In genomic region chr6:94756006-94756405, GRCm38 (mm10) we compare ENCODE assay signal across 13 mouse cellular contexts. TPM values are rescaled to one million over a fixed set of nuclear protein-coding genes. Genes with fewer than 3 reads are reported as not detected.
DNase-seq lines count a peak whose midpoint lies in the region; ATAC-seq and TF ChIP-seq lines count a peak whose summit lies in the region.
"Had no signal": no experiment of that assay in that cellular context is flagged by ENCODE, and none has a peak within 500 bp of the region (broad histone marks: within the 10 kb centered on the region; RNA-seq: fewer than 3 reads in every experiment).

No protein-coding gene starts in this region.

- H3K4me3 ChIP-seq in E14TG2a.4 (replicated peaks; ENCODE audit: low read length) (peak overlapping the region; percentile 51), ES-Bruce4 (ENCODE audit: low read depth, low read length) (no peak overlapping the region)
- no peak overlapping the region for H3K4me3 ChIP-seq in forebrain, embryonic 12.5 days (replicated peaks)
- H3K4me3 ChIP-seq in hindbrain, postnatal 0 days (ENCODE audit: low read length), result no peak overlapping the region
- H3K4me3 ChIP-seq: limb, embryonic 15.5 days; lung, embryonic 15.5 days; megakaryocyte, embryonic 14.5 days had no signal

- DNase-seq in hindbrain, postnatal 0 days (ENCODE audit: low spot score), result peak; percentile 10
- DNase-seq in cerebellum, postnatal 4 days (ENCODE audit: low spot score in 2 of 2), result no peak
- DNase-seq in cerebellum, adult 9-10 months, result no peak
- no peak for DNase-seq in adrenal gland, postnatal 4 days (ENCODE audit: low spot score in 2 of 2)
- DNase-seq: cerebellum, postnatal 10 days; kidney, adult 18-20 months had no signal

- no peak overlapping the region for H3K4me2 ChIP-seq in forebrain, embryonic 12.5 days
- H3K4me2 ChIP-seq in hindbrain, postnatal 0 days (ENCODE audit: low read depth, low read length), result no peak overlapping the region
- H3K4me2 ChIP-seq: limb, embryonic 15.5 days; lung, embryonic 15.5 days had no signal

- H3K4me1 ChIP-seq in E14TG2a.4 (replicated peaks; ENCODE audit: low read depth, low read length) (peaks cover 75% of the 10 kb centered on the region), ES-Bruce4 (ENCODE audit: control insufficient read depth, insufficient read depth, low read length) (peaks cover 16% of the 10 kb centered on the region)
- H3K4me1 ChIP-seq in forebrain, embryonic 12.5 days, result peaks cover 33% of the 10 kb centered on the region
- H3K4me1 ChIP-seq in hindbrain, postnatal 0 days (ENCODE audit: insufficient read depth, low read length), result no peaks in the 10 kb centered on the region

- H3K27me3 ChIP-seq in E14TG2a.4 (ENCODE audit: insufficient read depth, low read length) (no peaks in the 10 kb centered on the region), ES-Bruce4 (ENCODE audit: control insufficient read depth, insufficient read depth, low read length, poor library complexity, severe bottlenecking) (no peaks in the 10 kb centered on the region)
- H3K27me3 ChIP-seq in forebrain, embryonic 12.5 days, result 0 out of 2 replicates have a peak, but pooled peaks cover 5% of the 10 kb centered on the region
- no peaks in the 10 kb centered on the region for H3K27me3 ChIP-seq in hindbrain, postnatal 0 days (ENCODE audit: insufficient read depth, low read length)
- H3K27me3 ChIP-seq: limb, embryonic 15.5 days; lung, embryonic 15.5 days had no signal

- H3K9me3 ChIP-seq in E14TG2a.4 (ENCODE audit: low read length) (no peaks in the 10 kb centered on the region), ES-Bruce4 (replicated peaks; ENCODE audit: control insufficient read depth, insufficient read depth, low read length, poor library complexity, severe bottlenecking) (no peaks in the 10 kb centered on the region)
- H3K9me3 ChIP-seq in forebrain, embryonic 12.5 days, result no peaks in the 10 kb centered on the region
- H3K9me3 ChIP-seq in hindbrain, postnatal 0 days (ENCODE audit: low read length), result no peaks in the 10 kb centered on the region
- H3K9me3 ChIP-seq: limb, embryonic 15.5 days; lung, embryonic 15.5 days had no signal

- no peak overlapping the region; the same call in 1 of the 2 replicates for H3K9ac ChIP-seq in ES-Bruce4 (ENCODE audit: low read depth, poor library complexity, severe bottlenecking)
- H3K9ac ChIP-seq in forebrain, embryonic 12.5 days, result no peak overlapping the region
- no peak overlapping the region for H3K9ac ChIP-seq in hindbrain, postnatal 0 days (replicated peaks; ENCODE audit: low read length)
- H3K9ac ChIP-seq: limb, embryonic 15.5 days; lung, embryonic 15.5 days had no signal

- ATAC-seq in forebrain, embryonic 12.5 days (ENCODE audit: low FRiP score), result peak; percentile 83
- no peak for ATAC-seq in hindbrain, postnatal 0 days
- ATAC-seq in erythroblast, adult 5-6 weeks (replicated peaks; ENCODE audit: low FRiP score, poor library complexity, severe bottlenecking), result no peak

- H3K36me3 ChIP-seq in E14TG2a.4 (ENCODE audit: insufficient read depth, low read length), result no peaks in the 10 kb centered on the region
- no peaks in the 10 kb centered on the region for H3K36me3 ChIP-seq in ES-Bruce4 (ENCODE audit: control insufficient read depth, insufficient read depth, low read length, poor library complexity, severe bottlenecking)
- H3K36me3 ChIP-seq in forebrain, embryonic 12.5 days (replicated peaks), result no peaks in the 10 kb centered on the region
- H3K36me3 ChIP-seq in hindbrain, postnatal 0 days (ENCODE audit: insufficient read depth, low read length), result no peaks in the 10 kb centered on the region
- H3K36me3 ChIP-seq: limb, embryonic 15.5 days; lung, embryonic 15.5 days had no signal

- WGBS in forebrain, embryonic 12.5 days, result 6% methylated on average over 4 of the region's 4 CpGs
- WGBS in hindbrain, postnatal 0 days, result 29% methylated on average over 4 of the region's 4 CpGs

- peak overlapping the region; percentile 84 for H3K27ac ChIP-seq in ES-Bruce4 (ENCODE audit: insufficient read depth, low read length)
- peak overlapping the region; percentile 89 for H3K27ac ChIP-seq in forebrain, embryonic 12.5 days
- H3K27ac ChIP-seq in hindbrain, postnatal 0 days, result no peak overlapping the region
- H3K27ac ChIP-seq: lung, embryonic 15.5 days had no signal

- TF ChIP-seq CTCF in E14TG2a.4 (conservative IDR thresholded peaks at IDR 0.05; ENCODE audit: low read length) (no peak), ES-Bruce4 (IDR thresholded peaks at IDR 0.05; ENCODE audit: low read depth, low read length) (no peak)
- TF ChIP-seq CTCF in hindbrain, postnatal 0 days (IDR thresholded peaks at IDR 0.05; ENCODE audit: low read depth), result no peak

- TF ChIP-seq POLR2A in ES-Bruce4 (IDR thresholded peaks at IDR 0.05; ENCODE audit: insufficient read depth, low read length), result no peak

- TF ChIP-seq EP300 in ES-Bruce4 (IDR thresholded peaks at IDR 0.05; ENCODE audit: insufficient read depth, low read depth, low read length), result no peak

RNA-seq across cellular contexts. Expression of gene Lrig1, which starts 56.0 kb away (rescaled TPM):
- 5.4 and 7.3 TPM in 2 replicates for polyA plus RNA-seq in ES-Bruce4 (2011; ENCODE audit: insufficient read depth, insufficient read length, low read depth, missing spikeins)
- 16.6 and 17.7 TPM in 2 replicates for polyA plus RNA-seq in forebrain, embryonic 12.5 days (2016; fragmentation: Nextera tagmentation; extraction: Ambion mirVana)
- total RNA-seq in hindbrain, postnatal 0 days (2014; rRNA removed), result 131 and 146 TPM in 2 replicates
- 23.0 and 27.8 TPM in 2 replicates for polyA plus RNA-seq in hindbrain, postnatal 0 days (2015; fragmentation: Nextera tagmentation; extraction: Ambion mirVana)
- total RNA-seq in adrenal gland, postnatal 4 days (2021), result 10 to 100 TPM; 14.5 to 15.3 TPM
- total RNA-seq in erythroblast, adult 5-6 weeks (2015; ENCODE audit: low replicate concordance), result 1.2 and 2.5 TPM in 2 replicates
- total RNA-seq in erythroblast, adult 5-6 weeks (2017; ENCODE audit: low replicate concordance), result 1.3 and 2.5 TPM in 2 replicates

Comparison
In these comparisons a context has a peak if more than half of its experiments do, and no peak if none do; other contexts are left out.
1. RNA of gene Lrig1, which starts 56.0 kb away (total RNA-seq): 131 to 146 TPM in hindbrain, postnatal 0 days and 14.5 to 15.3 TPM in adrenal gland, postnatal 4 days; 1.2 to 2.5 TPM in erythroblast, adult 5-6 weeks; every median in the first group is over 4 times any median in the second.